Mouse (Mus musculus): ENCODE data around the gene Flot1. TPM values are rescaled to one million over a fixed set of nuclear protein-coding genes. Genes with fewer than 3 reads are reported as not detected.
A peak's percentile ranks its signal among the peaks of the same experiment; 100 is the strongest.
"Not testable (repeated sequence)": the region's sequence is repeated elsewhere in the genome, so short reads cannot be mapped to it uniquely, and the experiment has no call there.

Flot1 gene
- polyA plus RNA-seq, 1 experiment from 2014 or later = 93.1 TPM

DNA sequence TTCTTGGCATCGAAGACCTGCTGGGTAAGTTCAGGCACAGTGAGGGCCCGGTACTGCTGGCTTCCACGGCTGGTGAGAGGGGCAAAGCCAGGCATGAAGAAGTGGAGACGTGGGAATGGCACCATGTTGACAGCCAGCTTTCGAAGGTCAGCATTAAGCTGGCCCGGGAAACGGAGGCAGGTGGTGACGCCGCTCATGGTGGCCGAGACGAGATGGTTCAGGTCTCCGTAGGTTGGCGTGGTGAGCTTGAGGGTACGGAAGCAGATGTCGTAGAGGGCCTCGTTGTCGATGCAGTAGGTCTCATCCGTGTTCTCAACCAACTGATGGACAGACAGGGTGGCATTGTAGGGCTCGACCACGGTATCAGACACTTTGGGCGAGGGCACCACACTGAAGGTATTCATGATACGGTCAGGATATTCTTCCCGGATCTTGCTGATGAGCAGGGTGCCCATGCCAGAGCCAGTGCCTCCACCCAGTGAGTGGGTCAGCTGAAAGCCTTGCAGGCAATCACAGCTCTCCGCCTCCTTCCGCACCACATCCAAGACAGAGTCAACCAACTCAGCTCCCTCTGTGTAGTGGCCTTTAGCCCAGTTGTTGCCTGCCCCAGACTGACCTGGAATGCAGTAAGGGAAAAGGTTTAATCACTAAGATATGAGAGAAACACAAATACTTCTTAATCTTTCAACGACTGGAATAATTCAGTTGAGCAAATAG, 12.6 kb downstream of the Flot1 start:
- DNase-seq (ENCODE audit: low spot score) = no peak

DNA sequence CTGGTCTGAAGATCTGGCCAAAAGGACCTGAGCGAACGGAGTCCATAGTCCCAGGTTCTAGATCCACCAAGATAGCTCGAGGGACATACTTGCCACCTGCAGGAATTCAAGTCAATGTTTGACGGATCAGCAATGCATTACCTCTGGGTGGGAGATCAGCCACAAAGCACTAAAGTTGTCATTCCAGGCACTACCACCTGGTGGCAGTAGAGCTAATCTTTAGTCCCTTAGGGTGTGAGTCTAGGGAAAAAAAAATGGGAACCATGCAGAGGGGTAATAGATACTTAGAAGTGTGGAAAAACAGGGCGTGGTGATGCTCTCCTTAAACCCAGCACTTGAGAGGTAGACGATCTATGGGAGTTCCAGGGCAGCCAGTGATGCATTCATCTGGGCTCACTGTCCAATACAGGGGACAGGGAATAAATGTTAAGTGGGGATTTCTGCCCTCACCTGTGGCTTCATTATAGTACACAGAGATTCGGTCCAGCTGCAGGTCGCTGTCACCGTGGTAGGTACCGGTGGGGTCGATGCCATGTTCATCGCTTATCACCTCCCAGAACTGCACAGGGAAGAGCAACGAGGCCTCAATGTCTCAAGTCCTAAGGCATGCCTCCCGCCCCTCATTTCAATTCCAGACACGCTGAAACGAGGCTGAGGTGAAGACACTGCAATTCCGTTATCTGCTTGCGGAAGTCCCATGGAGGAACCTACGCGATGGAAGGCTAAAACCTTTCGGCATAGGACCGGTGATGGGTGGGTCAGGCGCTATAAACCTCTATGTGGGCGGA, 13.3 kb downstream of the Flot1 start:
- peak; percentile 88 for DNase-seq (ENCODE audit: low spot score)

DNA sequence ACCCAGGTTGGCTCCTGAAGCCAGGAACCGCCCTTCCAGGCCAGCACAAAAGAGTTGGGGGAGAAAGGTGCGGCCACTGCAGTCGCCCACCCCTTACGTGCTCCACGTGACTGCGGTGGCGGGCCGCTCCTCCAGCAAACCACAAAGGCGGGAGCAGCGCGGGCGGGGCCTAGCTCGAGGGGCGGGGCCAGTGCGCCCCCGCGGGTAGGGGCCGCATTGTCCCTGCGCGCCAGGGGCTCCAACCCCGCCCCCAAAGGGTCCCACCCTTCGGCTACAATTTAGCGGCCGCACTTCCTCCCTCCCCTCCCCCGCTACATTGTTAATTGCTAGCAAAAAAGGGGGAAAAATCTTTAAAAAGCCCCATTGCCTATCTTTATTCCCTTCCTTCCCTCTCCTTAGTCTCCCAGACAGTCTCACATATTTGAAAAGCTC, 14.0 kb downstream of the Flot1 start:
- peak; percentile 93 for DNase-seq (ENCODE audit: low spot score)

DNA sequence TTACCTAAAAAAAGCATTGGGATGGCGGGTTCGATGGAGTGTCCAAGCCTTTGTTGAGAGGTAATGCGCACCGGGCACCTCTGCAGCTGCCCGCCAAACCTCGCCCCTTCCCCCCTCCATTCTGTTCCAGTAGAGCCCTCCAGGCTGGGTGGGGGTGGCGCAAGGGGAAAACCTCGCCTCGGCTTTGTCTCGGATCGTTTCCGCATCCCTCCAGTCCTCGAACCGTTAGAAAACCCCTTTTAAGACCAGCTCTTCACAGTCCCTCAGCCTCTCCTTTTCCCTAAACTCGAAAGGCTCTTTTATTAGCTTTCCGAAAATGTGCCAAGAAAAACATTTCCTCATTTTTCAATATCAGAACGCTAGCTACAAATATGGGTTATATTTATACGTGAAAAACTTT, 14.5 kb downstream of the Flot1 start:
- DNase-seq (ENCODE audit: low spot score) = peak; percentile 73

DNA sequence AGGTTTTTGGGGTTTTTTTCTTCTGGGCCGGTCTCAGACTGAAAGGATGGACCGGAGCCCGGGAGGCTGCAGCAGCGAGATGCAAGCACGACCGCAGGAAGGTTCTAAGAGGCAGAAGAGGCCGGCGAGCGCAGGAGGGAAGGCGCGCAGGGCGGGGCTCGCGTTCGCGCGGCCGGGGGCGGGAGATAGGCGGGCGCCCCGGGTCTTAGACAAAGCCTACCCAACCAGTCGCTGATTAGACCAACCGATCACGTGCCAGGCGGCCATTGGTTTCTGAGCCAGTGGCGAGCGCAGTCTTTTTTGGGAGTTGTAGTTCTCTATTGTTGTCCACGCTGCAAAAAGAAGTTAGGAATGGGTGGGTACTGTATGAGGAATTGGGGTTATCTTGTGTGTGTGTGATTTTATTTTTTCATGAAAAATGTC, 15.1 kb downstream of the Flot1 start, which contains the start of gene Tubb5:
Gene Tubb5 (minus strand): TSS at position 185 of the 423 bp plus-strand sequence.
- peak; percentile 96 for DNase-seq (ENCODE audit: low spot score)

DNA sequence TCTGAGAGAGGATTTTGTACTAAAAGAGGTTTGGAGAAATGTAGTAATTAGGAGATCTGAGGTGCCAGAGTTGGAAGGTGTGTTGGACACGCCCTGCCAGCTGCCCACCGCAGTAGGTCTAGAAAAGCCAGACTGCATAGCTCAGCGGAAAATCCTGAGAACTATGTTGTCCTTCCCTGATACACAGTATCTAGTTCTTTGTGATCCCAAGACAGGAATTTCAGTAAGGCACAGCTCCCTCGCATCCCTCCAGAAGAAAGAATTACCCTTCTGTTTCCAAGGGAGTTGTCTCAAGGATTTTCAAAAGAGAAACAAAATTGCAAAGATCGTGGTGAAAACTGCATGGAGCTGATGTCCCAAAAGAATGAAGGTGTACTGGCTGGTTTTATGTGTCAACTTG, 15.5 kb downstream of the Flot1 start:
- no peak for DNase-seq (ENCODE audit: low spot score)

DNA sequence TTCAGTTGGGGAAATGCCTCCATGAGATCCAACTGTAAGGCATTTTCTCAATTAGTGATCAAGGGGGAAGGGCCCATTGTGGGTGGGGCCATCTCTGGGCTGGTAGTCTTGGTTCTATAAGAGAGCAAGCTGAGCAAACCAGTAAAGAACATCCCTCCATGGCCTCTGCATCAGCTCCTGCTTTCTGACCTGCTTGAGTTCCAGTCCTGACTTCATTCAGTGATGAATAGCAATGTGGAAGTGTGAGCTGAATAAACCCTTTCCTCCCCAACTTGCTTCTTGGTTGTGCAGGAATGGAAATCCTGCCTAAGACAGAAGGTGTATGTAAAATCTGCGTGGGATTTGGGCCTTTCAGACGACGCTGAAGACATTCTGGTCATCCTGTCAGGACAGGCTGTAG, 16.0 kb downstream of the Flot1 start:
- not testable (repeated sequence) for DNase-seq (ENCODE audit: low spot score)

DNA sequence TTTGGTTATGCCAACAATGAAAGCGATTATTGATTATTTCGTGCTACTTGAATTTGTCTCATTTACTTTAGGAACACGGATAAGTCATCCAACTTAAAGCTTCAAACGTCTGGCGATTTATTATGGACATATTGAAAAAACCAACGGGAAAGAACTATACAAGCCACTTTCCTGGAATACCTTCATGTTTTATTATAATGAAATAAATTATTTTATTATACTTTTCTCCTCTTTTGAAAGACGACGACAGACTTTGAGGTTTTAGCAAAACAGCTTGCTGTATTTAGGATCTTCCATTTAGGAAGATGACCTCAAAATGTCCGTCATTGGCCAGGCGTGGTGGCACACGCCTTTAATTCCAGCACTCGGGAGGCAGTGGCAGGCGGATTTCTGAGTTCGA, 17.5 kb downstream of the Flot1 start:
- no peak for DNase-seq (ENCODE audit: low spot score)

DNA sequence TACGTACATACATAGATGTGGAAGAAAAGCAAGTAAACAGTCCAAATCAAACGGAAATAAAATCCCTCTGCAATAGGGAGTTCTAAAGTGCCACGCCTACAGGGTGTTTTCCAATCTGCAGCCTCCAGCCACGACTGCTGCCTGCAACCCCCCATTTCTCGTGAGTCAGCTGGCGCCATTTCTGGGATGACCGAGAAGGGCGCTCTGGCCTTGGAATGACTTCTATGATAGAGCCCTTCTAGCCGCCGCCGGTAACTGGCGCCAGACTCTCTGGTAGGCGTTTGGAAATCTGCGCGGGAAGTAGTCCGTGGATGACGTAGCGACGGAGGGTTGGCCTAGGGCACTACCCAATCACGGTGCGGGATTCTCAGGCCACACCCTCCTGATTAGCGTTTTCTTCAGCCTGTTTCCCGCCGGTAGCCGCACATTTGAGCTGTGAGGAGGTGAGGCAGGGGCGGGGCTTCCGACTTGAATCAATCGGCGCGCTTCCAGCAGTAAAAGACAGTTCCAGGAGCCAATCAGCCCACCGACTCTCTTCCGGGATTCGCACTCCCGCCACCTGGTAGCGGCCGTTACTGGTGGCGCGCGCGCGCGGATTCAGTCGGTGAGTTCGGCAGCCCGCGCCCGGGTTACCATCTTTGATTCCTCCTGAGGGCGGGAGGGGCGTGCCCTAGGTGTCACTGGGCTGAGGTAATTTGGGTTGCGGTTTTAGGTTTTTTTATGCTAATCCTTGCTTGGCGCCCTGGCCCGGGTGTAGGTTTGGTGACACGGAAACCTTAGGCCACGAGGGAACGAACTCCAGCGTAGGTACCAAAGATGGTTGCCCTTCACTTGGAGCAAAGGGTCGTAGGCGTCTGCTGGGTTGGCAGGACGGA, 18.3 kb downstream of the Flot1 start, which contains the start of gene Mdc1:
Gene Mdc1 (plus strand): TSS at position 440 of the 875 bp plus-strand sequence.
- DNase-seq (ENCODE audit: low spot score) = peak; percentile 100

DNA sequence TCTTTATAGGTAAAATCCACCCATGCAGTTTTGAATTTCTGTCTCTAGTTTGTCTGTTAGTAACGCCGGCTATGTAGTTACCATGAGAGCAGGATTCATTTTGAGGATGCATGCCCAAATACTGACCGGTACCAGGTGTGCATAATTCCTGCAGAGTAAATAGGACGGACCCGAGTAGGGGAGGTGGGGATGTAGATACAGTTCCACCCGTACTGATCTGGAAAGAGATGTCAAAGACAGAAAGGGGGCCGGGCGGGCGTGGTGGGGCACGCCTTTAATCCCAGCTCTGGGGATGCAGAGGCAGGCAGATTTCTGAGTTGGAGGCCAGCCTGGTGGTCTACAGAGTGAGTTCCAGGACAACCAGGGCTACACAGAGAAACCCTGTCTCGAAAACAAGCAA, 19.0 kb downstream of the Flot1 start:
- DNase-seq (ENCODE audit: low spot score) = no peak

DNA sequence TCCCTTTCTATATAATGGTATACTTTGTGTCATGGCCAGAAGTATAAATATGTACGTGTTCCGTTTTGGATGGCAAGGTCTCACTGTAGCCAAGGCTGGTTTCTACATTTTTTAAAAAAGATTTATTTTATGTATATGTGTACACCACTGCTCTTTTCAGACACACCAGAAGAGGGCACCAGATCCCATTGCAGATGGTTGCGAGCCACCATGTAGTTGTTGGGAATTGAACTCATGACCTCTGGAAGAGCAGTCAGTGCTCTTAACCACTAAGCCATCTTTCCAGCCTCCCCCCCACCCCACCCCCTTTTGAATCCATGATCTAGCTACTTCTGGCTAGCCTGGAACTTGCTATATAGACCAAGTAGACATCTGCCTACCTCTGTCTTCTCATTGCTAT, 20.5 kb downstream of the Flot1 start:
- DNase-seq (ENCODE audit: low spot score) = no peak

DNA sequence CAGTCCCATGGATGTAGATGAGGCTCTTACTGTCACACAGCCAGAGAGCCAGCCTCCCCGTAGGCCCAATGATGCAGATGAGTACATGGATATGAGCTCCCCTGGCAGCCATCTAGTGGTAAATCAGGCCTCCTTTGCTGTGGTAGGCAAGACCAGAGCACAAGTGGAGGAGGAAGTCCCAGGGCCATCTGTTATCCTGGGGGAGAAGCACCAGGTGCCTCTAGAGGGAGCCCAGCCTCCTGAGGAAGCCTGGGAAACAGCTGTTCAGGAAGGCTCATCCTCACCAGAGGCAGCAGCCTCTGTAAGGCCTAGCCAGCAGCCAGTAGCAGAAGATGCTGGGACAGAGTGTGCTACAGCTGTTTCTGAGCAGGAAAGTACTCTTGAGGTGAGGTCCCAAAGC, 25.1 kb downstream of the Flot1 start:
- no peak for DNase-seq (ENCODE audit: low spot score)

DNA sequence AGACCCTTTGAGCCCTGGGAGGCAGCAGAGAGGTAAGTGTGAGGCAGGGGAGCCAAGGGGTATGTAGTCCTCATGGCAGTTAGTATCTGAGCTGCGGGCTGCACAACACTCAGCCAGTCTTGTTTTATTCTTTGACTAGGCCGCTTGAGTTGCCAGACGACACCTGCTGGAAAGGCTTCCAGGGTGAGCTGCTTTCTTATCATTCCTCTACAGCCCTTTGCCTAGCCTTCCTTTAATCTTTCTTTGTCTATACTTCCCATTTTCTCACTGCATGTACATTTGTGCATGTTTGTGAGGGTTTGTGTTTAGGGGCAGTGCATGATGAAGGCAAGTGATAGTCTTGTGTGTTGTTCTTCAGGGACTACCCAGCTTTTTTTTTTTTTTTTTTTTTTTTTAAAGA, 27.9 kb downstream of the Flot1 start:
- DNase-seq (ENCODE audit: low spot score) = no peak

DNA sequence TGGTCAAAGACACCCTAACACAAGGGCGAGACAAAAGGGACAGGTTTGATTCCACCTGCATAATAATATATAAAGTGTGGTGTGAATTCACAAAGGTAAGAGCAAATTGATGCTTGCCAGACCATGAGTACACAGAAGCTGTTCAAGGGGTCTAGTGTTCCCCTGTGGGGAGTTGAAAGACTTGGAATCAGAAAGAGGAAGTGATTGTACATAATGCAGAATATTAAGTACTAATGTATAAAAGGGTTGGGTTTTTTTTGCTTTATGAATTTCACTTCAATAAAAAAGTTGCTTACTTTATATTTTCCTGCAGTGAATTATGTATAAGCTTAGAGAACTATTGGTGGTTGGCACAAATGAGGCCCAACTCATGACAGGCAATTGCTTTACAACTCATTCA, 36.3 kb downstream of the Flot1 start:
- no peak for DNase-seq (ENCODE audit: low spot score)

DNA sequence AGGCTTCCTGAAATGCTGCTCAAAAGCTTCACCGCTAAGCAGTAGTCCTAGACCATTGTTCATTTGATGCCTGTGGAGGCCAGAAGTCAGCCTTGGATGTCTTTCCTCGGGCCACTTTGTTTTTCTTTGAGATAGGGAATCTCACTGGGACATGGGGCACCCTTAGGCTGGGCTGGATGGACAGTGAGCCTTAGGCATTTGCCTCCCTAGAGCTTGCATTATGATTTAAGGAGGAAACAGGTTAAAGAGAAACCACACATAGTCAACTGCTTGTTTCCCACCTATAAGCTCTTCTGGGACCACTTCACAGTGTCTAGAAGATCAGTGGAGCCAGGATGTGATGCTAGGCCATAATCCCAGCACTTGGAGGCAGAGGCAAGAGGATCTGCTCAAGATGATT, 36.8 kb downstream of the Flot1 start:
- no peak for DNase-seq (ENCODE audit: low spot score)

DNA sequence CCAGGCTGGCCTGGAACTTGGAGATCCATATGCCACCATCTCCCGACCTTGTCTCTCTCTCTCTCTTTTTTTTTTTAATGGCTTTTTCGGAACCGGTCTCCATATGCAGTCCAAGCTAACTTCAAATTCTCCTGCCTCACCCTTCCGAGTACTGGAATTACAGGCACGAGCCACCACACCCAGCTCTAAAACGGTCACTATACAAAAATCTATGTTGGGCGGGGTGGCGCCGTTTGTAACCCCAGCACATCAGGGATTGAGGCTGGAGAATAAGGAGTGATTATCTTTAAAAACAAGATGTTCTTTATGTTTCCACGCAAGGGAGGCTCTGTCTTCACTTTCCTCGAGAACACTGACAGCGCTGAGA, 37.8 kb downstream of the Flot1 start:
- DNase-seq (ENCODE audit: low spot score) = no peak

DNA sequence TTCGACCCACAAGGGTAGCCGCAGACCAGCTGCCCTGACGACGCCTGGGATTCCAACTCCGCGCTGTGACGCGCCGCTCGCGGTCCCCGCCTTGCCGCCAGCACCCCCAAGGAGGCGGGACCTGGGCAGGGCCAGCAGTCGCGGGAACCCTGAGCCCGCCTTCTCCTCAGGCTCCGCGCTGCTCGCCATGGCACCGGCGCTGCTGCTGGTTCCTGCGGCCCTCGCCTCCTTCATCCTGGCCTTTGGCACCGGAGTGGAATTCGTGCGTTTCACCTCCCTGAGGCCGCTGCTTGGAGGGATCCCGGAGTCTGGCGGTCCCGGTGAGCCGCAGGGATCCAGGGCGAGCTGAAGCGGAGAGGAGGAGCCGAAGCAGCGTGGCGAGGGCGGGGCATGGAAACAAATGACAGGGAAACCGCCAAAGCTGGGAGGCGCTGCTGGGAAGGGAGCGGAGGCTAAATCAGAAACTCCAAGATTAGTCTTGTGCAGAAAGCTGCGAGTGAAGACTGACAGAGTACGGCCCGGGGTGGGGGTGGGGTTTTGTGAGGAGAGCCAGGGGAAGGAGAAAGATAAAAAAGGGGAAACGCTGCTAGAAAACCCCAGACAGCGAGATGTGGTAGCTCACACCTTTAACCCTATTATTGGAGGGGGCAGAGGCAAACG, 38.3 kb downstream of the Flot1 start, which contains the start of gene Nrm:
Gene Nrm (plus strand): TSS at position 121 of the 660 bp plus-strand sequence.
- DNase-seq (ENCODE audit: low spot score) = peak; percentile 80

DNA sequence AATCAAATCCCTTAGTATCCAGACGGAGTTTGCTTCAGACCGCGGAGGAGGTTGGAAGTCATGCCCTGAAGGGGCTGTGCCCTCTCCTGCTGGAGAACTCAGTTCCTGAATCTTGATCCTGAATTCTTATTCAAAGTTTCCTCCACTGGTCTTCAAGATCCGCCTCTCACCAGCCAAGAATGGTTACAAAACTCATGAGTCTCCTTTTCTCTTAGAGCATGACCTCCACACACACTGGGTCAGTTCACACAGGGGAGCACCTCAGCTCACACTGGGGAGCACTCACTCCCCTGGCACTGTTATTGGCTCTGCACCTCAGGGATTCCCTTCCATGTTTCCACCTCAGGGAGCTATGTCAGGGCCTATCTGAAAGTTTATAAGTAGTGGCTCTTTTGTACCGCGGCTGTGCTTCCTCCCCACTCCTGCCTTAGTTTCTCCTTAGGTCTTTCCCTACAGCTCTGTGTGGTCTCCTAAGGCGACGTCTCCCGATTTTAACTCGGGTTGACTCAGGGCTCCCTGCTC, 41.9 kb downstream of the Flot1 start:
- DNase-seq (ENCODE audit: low spot score) = no peak

DNA sequence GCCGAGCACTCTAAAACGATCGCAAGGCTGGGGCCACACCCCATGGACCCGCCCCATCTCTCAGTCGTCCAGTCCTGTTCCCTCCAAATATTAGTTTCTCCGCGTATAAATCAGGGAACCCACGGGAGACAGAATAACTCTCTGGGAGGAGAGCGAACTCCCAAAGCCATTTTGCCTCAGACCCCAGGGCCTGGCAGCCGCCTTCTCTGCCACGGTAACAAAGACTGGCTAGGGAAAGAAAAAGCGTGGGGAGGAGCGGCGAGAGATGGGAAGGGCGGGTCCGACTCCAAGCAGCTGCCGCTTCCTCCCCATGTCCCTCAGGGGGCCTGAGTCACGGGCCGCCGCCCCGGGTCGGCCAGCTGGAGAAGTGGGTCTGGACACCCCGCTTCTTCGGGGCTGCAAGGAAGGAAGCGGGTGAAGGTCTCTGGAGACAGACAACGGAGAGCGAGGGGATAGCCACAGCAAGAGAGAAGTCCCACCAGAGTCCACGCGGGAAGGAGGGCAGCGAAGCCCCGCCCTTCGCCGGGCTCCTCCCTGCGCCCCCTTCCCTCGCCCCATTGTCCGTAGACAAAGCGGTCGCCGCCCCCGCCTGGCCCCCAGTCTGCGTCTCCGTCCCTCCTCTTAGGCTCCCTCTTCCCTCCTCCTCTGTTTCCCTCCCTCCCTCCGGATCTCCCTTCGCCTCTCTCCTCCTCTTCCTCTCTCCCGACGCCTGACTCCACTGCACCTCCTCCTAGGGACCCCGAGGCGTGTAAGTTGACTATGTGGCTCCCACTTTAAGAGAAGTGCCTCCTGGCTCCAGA, 42.7 kb downstream of the Flot1 start, which contains the start of gene Ppp1r18:
Gene Ppp1r18 (plus strand): TSS at position 113 of the 800 bp plus-strand sequence.
- peak; percentile 22 for DNase-seq (ENCODE audit: low spot score)
